Mouse (Mus musculus) embryonic facial prominence, embryonic 10.5 days (tissue): ENCODE measurements at regions not wholly inside any gene's neighbourhood (a gene's known extent, or its start where the extent isn't known, plus 50 kb on each side); places are given as distances from the start of the nearest gene placed in this dataset.

ENCODE experiments used
- DNase-seq: peaks from one replicate; pipeline ENCODE4 v3.0.0-alpha.2; 2017; ENCODE audit warnings: low spot score
- H3K27ac ChIP-seq: fragments of 300-500 bp; sonication (generic); replicated peaks from 2 replicates; pipeline ENCODE4 v1.5.1; 2016; ENCODE audit warnings: mild to moderate bottlenecking
- H3K27me3 ChIP-seq: fragments of 300-500 bp; sonication (generic); replicated peaks from 2 replicates; pipeline ENCODE4 v1.6.1; 2016; ENCODE audit warnings: low read depth, mild to moderate bottlenecking; ENCODE audit not compliant: poor library complexity, severe bottlenecking
- H3K36me3 ChIP-seq: fragments of 300-500 bp; sonication (generic); replicated peaks from 2 replicates; pipeline ENCODE4 v1.6.1; 2016; ENCODE audit warnings: mild to moderate bottlenecking, moderate library complexity
- H3K4me1 ChIP-seq: fragments of 300-500 bp; sonication (generic); 2 replicates; pipeline ENCODE4 v1.6.1; 2016
- H3K4me3 ChIP-seq: fragments of 300-500 bp; sonication (generic); 2 replicates; pipeline ENCODE4 v1.5.1; 2016; ENCODE audit warnings: mild to moderate bottlenecking, moderate library complexity
- H3K9me3 ChIP-seq: fragments of 300-500 bp; sonication (generic); 2 replicates; pipeline ENCODE4 v1.6.1; 2016; ENCODE audit warnings: mild to moderate bottlenecking
- WGBS: fragments of 180-500 bp; shearing (Covaris S2); methylation state at CpG from one replicate; pipeline ENCODE4 v1.1.7; 2016; 5-methylcytosine and 5-hydroxymethylcytosine counted together

DNA sequence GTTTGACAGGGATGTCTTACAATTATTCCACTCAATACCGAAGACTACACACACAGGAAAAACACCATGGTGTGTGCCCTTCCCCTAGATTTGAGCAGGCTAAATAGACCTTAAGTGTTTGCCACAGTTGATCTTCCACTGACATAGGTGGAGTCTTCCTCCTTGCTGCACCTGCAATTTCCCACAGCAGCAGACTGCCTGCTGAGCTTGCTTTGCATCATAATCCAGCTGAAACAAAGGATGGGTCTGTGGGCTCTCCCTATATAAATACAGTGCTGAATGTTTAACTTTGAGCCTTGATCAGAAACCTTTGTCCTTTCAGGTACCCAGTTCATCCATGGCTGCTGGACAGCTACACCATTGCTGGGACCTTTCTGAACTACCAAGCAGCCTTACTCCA lies 334.3 kb downstream of the Lmbrd1 start:
- DNase-seq = no peak
- Histone ChIP-seq H3K36me3 (no peaks in the 10 kb centered on the region), H3K27ac (no peak overlapping the region), H3K27me3 (no peaks in the 10 kb centered on the region), H3K4me3 (no peak overlapping the region), H3K4me1 (no peaks in the 10 kb centered on the region), H3K9me3 (no peaks in the 10 kb centered on the region)
- WGBS = 79% methylated on average over 1 of the region's 1 CpGs
